ENCODE assay signal across 8 mouse cellular contexts in genomic region chr2:37421903-37422302, GRCm38 (mm10). TPM values are rescaled to one million over a fixed set of nuclear protein-coding genes. Genes with fewer than 3 reads are reported as not detected.
DNase-seq lines count a peak whose midpoint lies in the region; ATAC-seq and TF ChIP-seq lines count a peak whose summit lies in the region.

No protein-coding gene starts in this region.

- H3K4me2 ChIP-seq in heart, embryonic 13.5 days = peak overlapping the region; percentile 83
- H3K4me2 ChIP-seq in forebrain, embryonic 15.5 days (replicated peaks) = peak overlapping the region; percentile 51
- H3K4me2 ChIP-seq in liver, embryonic 16.5 days (ENCODE audit: low read depth, low read length) = peak overlapping the region; percentile 89

- no peaks in the 10 kb centered on the region for H3K9me3 ChIP-seq in heart, embryonic 13.5 days
- H3K9me3 ChIP-seq in ES-Bruce4 (replicated peaks; ENCODE audit: control insufficient read depth, insufficient read depth, low read length, poor library complexity, severe bottlenecking) = no peaks in the 10 kb centered on the region
- no peaks in the 10 kb centered on the region for H3K9me3 ChIP-seq in forebrain, embryonic 15.5 days
- H3K9me3 ChIP-seq in liver, embryonic 16.5 days (replicated peaks; ENCODE audit: control insufficient read depth, low read length) = no peaks in the 10 kb centered on the region

- H3K27me3 ChIP-seq in heart, embryonic 13.5 days (replicated peaks) = no peaks in the 10 kb centered on the region
- H3K27me3 ChIP-seq in ES-Bruce4 (ENCODE audit: control insufficient read depth, insufficient read depth, low read length, poor library complexity, severe bottlenecking) = no peaks in the 10 kb centered on the region
- H3K27me3 ChIP-seq in forebrain, embryonic 15.5 days = no peaks in the 10 kb centered on the region
- H3K27me3 ChIP-seq in liver, embryonic 16.5 days (ENCODE audit: control insufficient read depth, insufficient read depth, low read depth, low read length) = no peaks in the 10 kb centered on the region

- peak overlapping the region; percentile 97 for H3K9ac ChIP-seq in heart, embryonic 13.5 days
- peak overlapping the region; percentile 93 for H3K9ac ChIP-seq in ES-Bruce4 (ENCODE audit: low read depth, poor library complexity, severe bottlenecking)
- peak overlapping the region; percentile 88 for H3K9ac ChIP-seq in forebrain, embryonic 15.5 days (replicated peaks)
- H3K9ac ChIP-seq in liver, embryonic 16.5 days (ENCODE audit: low read depth, low read length) = peak overlapping the region; percentile 96

- peak overlapping the region; percentile 92 for H3K4me3 ChIP-seq in heart, embryonic 13.5 days
- peak overlapping the region; percentile 85 for H3K4me3 ChIP-seq in ES-Bruce4 (ENCODE audit: low read depth, low read length)
- H3K4me3 ChIP-seq in forebrain, embryonic 15.5 days = peak overlapping the region; percentile 66
- peak overlapping the region; percentile 88 for H3K4me3 ChIP-seq in liver, embryonic 16.5 days (ENCODE audit: low read depth, low read length)

- peak overlapping the region; percentile 96 for H3K27ac ChIP-seq in heart, embryonic 13.5 days (replicated peaks)
- no peak overlapping the region for H3K27ac ChIP-seq in ES-Bruce4 (ENCODE audit: insufficient read depth, low read length)
- H3K27ac ChIP-seq in forebrain, embryonic 15.5 days (replicated peaks) = peak overlapping the region; percentile 93
- peak overlapping the region; percentile 94 for H3K27ac ChIP-seq in liver, embryonic 16.5 days (ENCODE audit: low read length)

- 5% methylated on average over 3 of the region's 3 CpGs for WGBS in heart, embryonic 13.5 days
- 4% methylated on average over 3 of the region's 3 CpGs for WGBS in forebrain, embryonic 15.5 days
- WGBS in liver, embryonic 16.5 days (ENCODE audit: insufficient replicate concordance) = 5% methylated on average over 3 of the region's 3 CpGs

- H3K4me1 ChIP-seq in heart, embryonic 13.5 days = peaks cover 14% of the 10 kb centered on the region
- no peaks in the 10 kb centered on the region for H3K4me1 ChIP-seq in ES-Bruce4 (ENCODE audit: control insufficient read depth, insufficient read depth, low read length)
- H3K4me1 ChIP-seq in forebrain, embryonic 15.5 days = peaks cover 19% of the 10 kb centered on the region
- peaks cover 8% of the 10 kb centered on the region for H3K4me1 ChIP-seq in liver, embryonic 16.5 days (ENCODE audit: control insufficient read depth, low read depth, low read length)

- intact Hi-C loops in heart, postnatal 10 days (cut with DNase I) = no loop called here

- DNase-seq in heart, postnatal 10 days = no peak
- DNase-seq in T-cell, adult 2 months (ENCODE audit: low spot score) = no peak
- no peak for DNase-seq in cerebellum, adult 8-10 months
- DNase-seq in gastrocnemius, adult 18-20 months (ENCODE audit: low spot score) = no peak

- H3K36me3 ChIP-seq in heart, embryonic 13.5 days = peaks cover 12% of the 10 kb centered on the region; the same call in 1 of the 2 replicates
- no peaks in the 10 kb centered on the region for H3K36me3 ChIP-seq in ES-Bruce4 (ENCODE audit: control insufficient read depth, insufficient read depth, low read length, poor library complexity, severe bottlenecking)
- H3K36me3 ChIP-seq in forebrain, embryonic 15.5 days = peaks cover 5% of the 10 kb centered on the region; the same call in 1 of the 2 replicates
- no peaks in the 10 kb centered on the region for H3K36me3 ChIP-seq in liver, embryonic 16.5 days (ENCODE audit: control insufficient read depth, insufficient read depth)

- TF ChIP-seq POLR2A in ES-Bruce4 (IDR thresholded peaks at IDR 0.05; ENCODE audit: insufficient read depth, low read length) = no peak

- TF ChIP-seq EP300 in ES-Bruce4 (IDR thresholded peaks at IDR 0.05; ENCODE audit: insufficient read depth, low read depth, low read length) = no peak

- no peak for ATAC-seq in heart, embryonic 13.5 days (ENCODE audit: extremely low read depth, insufficient number of reproducible peaks, low FRiP score, low TSS enrichment)
- no peak for ATAC-seq in forebrain, embryonic 15.5 days (replicated peaks)
- no peak for ATAC-seq in liver, embryonic 16.5 days (ENCODE audit: low read depth)

- TF ChIP-seq CTCF in ES-Bruce4 (IDR thresholded peaks at IDR 0.05; ENCODE audit: low read depth, low read length) = no peak

RNA-seq across cellular contexts. Expression of gene Rc3h2, which starts 0.8 kb away (rescaled TPM):
- 9.0 and 9.6 TPM in 2 replicates for polyA plus RNA-seq in heart, embryonic 13.5 days (2015; fragmentation: Nextera tagmentation; extraction: Ambion mirVana)
- total RNA-seq in heart, postnatal 10 days (2021) = 10 to 100 TPM; 47.7 to 50.2 TPM
- 52.8 and 60.9 TPM in 2 replicates for polyA plus RNA-seq in ES-Bruce4 (2011; ENCODE audit: insufficient read depth, insufficient read length, low read depth, missing spikeins)
- 24.2 and 24.4 TPM in 2 replicates for polyA plus RNA-seq in forebrain, embryonic 15.5 days (2015; fragmentation: Nextera tagmentation; extraction: Ambion mirVana)
- polyA plus RNA-seq in liver, embryonic 16.5 days (2015; fragmentation: Nextera tagmentation; extraction: Ambion mirVana) = 4.2 and 4.6 TPM in 2 replicates
- total RNA-seq in gastrocnemius, adult 18-20 months (2021) = 10 to 100 TPM; 39.0 to 46.2 TPM

RNA-seq across cellular contexts. Expression of gene Zbtb26, which starts 21.0 kb away (rescaled TPM):
- polyA plus RNA-seq in heart, embryonic 13.5 days (2015; fragmentation: Nextera tagmentation; extraction: Ambion mirVana) = 3.9 and 4.3 TPM in 2 replicates
- 1 to 10 TPM; 4.5 to 5.1 TPM for total RNA-seq in heart, postnatal 10 days (2021)
- polyA plus RNA-seq in ES-Bruce4 (2011; ENCODE audit: insufficient read depth, insufficient read length, low read depth, missing spikeins) = 18.8 and 19.2 TPM in 2 replicates
- polyA plus RNA-seq in forebrain, embryonic 15.5 days (2015; fragmentation: Nextera tagmentation; extraction: Ambion mirVana) = 8.3 and 8.6 TPM in 2 replicates
- 1.8 TPM in 2 replicates for polyA plus RNA-seq in liver, embryonic 16.5 days (2015; fragmentation: Nextera tagmentation; extraction: Ambion mirVana)
- 1 to 10 TPM; 3.1 to 4.1 TPM for total RNA-seq in gastrocnemius, adult 18-20 months (2021)

RNA-seq across cellular contexts. Expression of gene Zbtb6, which starts 21.1 kb away (rescaled TPM):
- polyA plus RNA-seq in heart, embryonic 13.5 days (2015; fragmentation: Nextera tagmentation; extraction: Ambion mirVana) = 3.9 and 4.0 TPM in 2 replicates
- 1 to 10 TPM; 6.0 to 6.2 TPM for total RNA-seq in heart, postnatal 10 days (2021)
- 13.8 and 15.1 TPM in 2 replicates for polyA plus RNA-seq in ES-Bruce4 (2011; ENCODE audit: insufficient read depth, insufficient read length, low read depth, missing spikeins)
- 18.2 and 19.3 TPM in 2 replicates for polyA plus RNA-seq in forebrain, embryonic 15.5 days (2015; fragmentation: Nextera tagmentation; extraction: Ambion mirVana)
- polyA plus RNA-seq in liver, embryonic 16.5 days (2015; fragmentation: Nextera tagmentation; extraction: Ambion mirVana) = 2.9 and 3.1 TPM in 2 replicates
- total RNA-seq in gastrocnemius, adult 18-20 months (2021) = 1 to 10 TPM; 2.9 to 3.4 TPM

RNA-seq across cellular contexts. Expression of gene Rabgap1, which starts 21.2 kb away (rescaled TPM):
- polyA plus RNA-seq in heart, embryonic 13.5 days (2015; fragmentation: Nextera tagmentation; extraction: Ambion mirVana) = 25.8 and 26.1 TPM in 2 replicates
- 10 to 100 TPM; 45.9 to 56.7 TPM for total RNA-seq in heart, postnatal 10 days (2021)
- 71.8 and 72.5 TPM in 2 replicates for polyA plus RNA-seq in ES-Bruce4 (2011; ENCODE audit: insufficient read depth, insufficient read length, low read depth, missing spikeins)
- 61.6 and 65.0 TPM in 2 replicates for polyA plus RNA-seq in forebrain, embryonic 15.5 days (2015; fragmentation: Nextera tagmentation; extraction: Ambion mirVana)
- polyA plus RNA-seq in liver, embryonic 16.5 days (2015; fragmentation: Nextera tagmentation; extraction: Ambion mirVana) = 7.2 TPM in 2 replicates
- total RNA-seq in gastrocnemius, adult 18-20 months (2021) = 10 to 100 TPM; 30.5 to 32.3 TPM
